Mouse (Mus musculus): ENCODE measurements around the gene Stpg3.
"Not testable (repeated sequence)": the region's sequence is repeated elsewhere in the genome, so short reads cannot be mapped to it uniquely, and the experiment has no call there.

Gene Stpg3

GRCm38 (mm10) chr2:25214444-25214843 lies at the start of gene Stpg3:
Gene Stpg3, minus strand, starts transcription at chr2:25214637.
- DNase-seq: no peak

GRCm38 (mm10) chr2:25263623-25264285 lies 49.3 kb upstream of the Stpg3 start:
- peak; percentile 69 to 70 for DNase-seq

GRCm38 (mm10) chr2:25262795-25263622 lies 48.6 kb upstream of the Stpg3 start:
- peak; percentile 88 to 90 for DNase-seq

GRCm38 (mm10) chr2:25262291-25262767 lies 47.9 kb upstream of the Stpg3 start, which contains the start of gene Tprn:
Gene Tprn, plus strand, starts transcription at chr2:25262618.
- peak; percentile 98 for DNase-seq

GRCm38 (mm10) chr2:25261870-25262269 lies 47.4 kb upstream of the Stpg3 start:
- no peak for DNase-seq

GRCm38 (mm10) chr2:25258887-25259286 lies 44.5 kb upstream of the Stpg3 start:
- DNase-seq: peak in 1 of 2 experiments; percentile 51

GRCm38 (mm10) chr2:25257250-25257649 lies 42.8 kb upstream of the Stpg3 start:
- DNase-seq: not testable (repeated sequence)

GRCm38 (mm10) chr2:25256443-25257109 lies 42.1 kb upstream of the Stpg3 start:
- DNase-seq: peak; percentile 76 to 82

- peak; percentile 91 to 94 for DNase-seq
These were observed 40.9 kb upstream of the Stpg3 start, which contains the start of gene Tmem203 for GRCm38 (mm10) chr2:25255284-25255779. Gene Tmem203, plus strand, starts transcription at chr2:25255439.

- DNase-seq: peak in 1 of 2 experiments; percentile 43
These were observed 37.9 kb upstream of the Stpg3 start for GRCm38 (mm10) chr2:25252331-25252730.

- DNase-seq: peak in 1 of 2 experiments; percentile 56
These were observed 32.0 kb upstream of the Stpg3 start, which contains the start of gene AL732309.1 for GRCm38 (mm10) chr2:25246183-25247072. Gene AL732309.1, minus strand, starts transcription at chr2:25246863.

- DNase-seq: no peak
These were observed 29.7 kb upstream of the Stpg3 start for GRCm38 (mm10) chr2:25244144-25244543.

- no peak for DNase-seq
These were observed 28.9 kb upstream of the Stpg3 start for GRCm38 (mm10) chr2:25243342-25243741.

- DNase-seq: peak; percentile 61 to 63
These were observed 27.7 kb upstream of the Stpg3 start, which contains the start of the genes Rnf208 and Cysrt1 for GRCm38 (mm10) chr2:25242101-25242506. Gene Rnf208, plus strand, starts transcription at chr2:25242255. Gene Cysrt1, minus strand, starts transcription at chr2:25242452.

- no peak for DNase-seq
These were observed 27.0 kb upstream of the Stpg3 start for GRCm38 (mm10) chr2:25241438-25241775.

GRCm38 (mm10) chr2:25240723-25241437 lies 26.4 kb upstream of the Stpg3 start:
- peak; percentile 69 to 74 for DNase-seq

- no peak for DNase-seq
These were observed 25.9 kb upstream of the Stpg3 start for GRCm38 (mm10) chr2:25240310-25240709.

- DNase-seq: no peak
These were observed 25.3 kb upstream of the Stpg3 start for GRCm38 (mm10) chr2:25239766-25240165.

- no peak for DNase-seq
These were observed 23.7 kb upstream of the Stpg3 start for GRCm38 (mm10) chr2:25238106-25238505.

- DNase-seq: no peak
These were observed 23.1 kb upstream of the Stpg3 start for GRCm38 (mm10) chr2:25237522-25237921.

- no peak for DNase-seq
These were observed 22.2 kb upstream of the Stpg3 start, which contains the start of gene Rnf224 for GRCm38 (mm10) chr2:25236614-25237013. Gene Rnf224, minus strand, starts transcription at chr2:25236787.
